Mouse (Mus musculus): ENCODE measurements around the gene Id2. TPM values are rescaled to one million over a fixed set of nuclear protein-coding genes. Genes with fewer than 3 reads are reported as not detected.

The Id2 gene
- 170 and 206 TPM in 2 replicates for polyA plus RNA-seq (2015; fragmentation: Nextera tagmentation; extraction: Ambion mirVana)

DNA sequence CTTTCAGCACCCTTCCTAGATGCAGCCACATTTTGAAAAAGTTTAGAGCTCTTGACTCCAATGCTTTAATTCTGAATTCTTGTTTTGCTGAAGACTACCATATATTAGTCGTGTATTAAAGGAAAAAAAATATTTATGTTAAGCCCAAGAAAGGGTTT, at the start of gene Id2:
Gene Id2, minus strand, starts transcription at position 89 of the 158 bp plus-strand sequence.
- 0% methylated on average over 1 of the region's 1 CpGs for WGBS
- peaks cover 42% of the 10 kb centered on the region for H3K4me1 ChIP-seq (replicated peaks)

DNA sequence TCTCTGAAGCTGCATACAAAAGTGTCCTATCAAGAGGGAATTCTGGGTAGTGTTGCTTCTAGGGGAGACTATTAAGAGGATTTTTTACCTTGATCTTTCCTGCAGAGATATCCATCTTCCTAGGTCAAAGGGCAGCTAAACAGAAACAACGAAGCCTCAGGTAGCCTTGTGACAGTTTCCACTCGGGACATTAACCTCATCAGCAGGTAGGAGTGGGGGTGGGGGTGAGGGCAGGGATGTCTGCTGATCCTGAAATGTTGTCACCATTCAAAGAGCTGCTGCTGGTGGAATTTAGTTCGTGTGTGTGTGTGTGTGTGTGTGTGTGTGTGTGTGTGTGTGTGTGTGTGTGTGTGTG, 48.4 kb upstream of the Id2 start:
- Histone ChIP-seq H3K27me3 (no peaks in the 10 kb centered on the region), H3K9me3 (replicated peaks) (no peaks in the 10 kb centered on the region), H3K36me3 (no peaks in the 10 kb centered on the region), H3K4me3 (no peak overlapping the region), H3K9ac (no peak overlapping the region), H3K27ac (no peak overlapping the region), H3K4me2 (no peak overlapping the region), H3K4me1 (replicated peaks) (no peaks in the 10 kb centered on the region)
- ATAC-seq (replicated peaks; ENCODE audit: insufficient number of reproducible peaks, insufficient read depth, low FRiP score, low read depth), result no peak
- 53% methylated on average over 3 of the region's 3 CpGs for WGBS

More for the DNA sequence above, at the start of gene Id2:
- no peaks in the 10 kb centered on the region for H3K27me3 ChIP-seq
- peak within 1 kb of the TSS; percentile 70 for H3K9ac ChIP-seq
- no peaks in the 10 kb centered on the region for H3K36me3 ChIP-seq
- H3K4me3 ChIP-seq, result peak within 1 kb of the TSS; percentile 81
- H3K4me2 ChIP-seq, result peak within 1 kb of the TSS; percentile 92
- H3K27ac ChIP-seq, result peak within 1 kb of the TSS; percentile 96
- no peak for ATAC-seq (replicated peaks; ENCODE audit: insufficient number of reproducible peaks, insufficient read depth, low FRiP score, low read depth)
- no peaks in the 10 kb centered on the region for H3K9me3 ChIP-seq (replicated peaks)

DNA sequence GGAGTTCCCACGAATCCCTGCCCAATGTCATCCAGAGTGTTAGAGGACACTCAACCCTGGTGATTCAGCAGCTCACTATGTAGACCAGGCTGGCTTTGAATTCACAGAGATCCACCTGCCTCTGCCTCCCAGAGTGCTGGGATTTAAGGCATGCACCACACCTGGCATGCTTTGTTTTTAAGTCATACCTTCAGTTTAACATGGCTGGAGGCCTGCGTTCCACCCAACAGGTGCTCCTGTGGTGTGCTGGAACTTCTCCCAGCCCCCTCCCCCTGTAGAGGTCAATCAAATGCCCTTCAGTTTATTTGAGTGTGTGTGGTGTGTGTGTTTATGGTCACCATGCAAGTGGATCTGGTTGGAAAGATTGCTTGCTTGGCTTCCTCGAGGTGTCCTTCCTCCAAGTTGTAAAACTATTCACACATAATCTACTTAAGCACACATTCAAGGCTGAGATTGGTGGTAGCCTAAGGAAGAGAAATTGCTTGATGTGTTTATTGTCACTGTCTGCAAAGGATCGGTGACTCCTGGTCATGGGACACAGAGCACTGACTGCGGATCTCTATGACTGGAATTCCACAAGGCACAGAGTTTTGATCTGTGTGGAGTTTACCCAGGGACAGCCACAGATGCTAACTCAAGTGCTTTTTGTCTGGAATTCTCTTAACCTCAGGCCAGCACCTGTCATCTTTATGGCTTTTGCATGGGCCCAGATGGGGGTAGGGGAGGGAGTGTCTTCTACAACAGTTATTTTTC, 47.8 kb upstream of the Id2 start:
- H3K9ac ChIP-seq, result no peak overlapping the region
- WGBS, result 62% methylated on average over 5 of the region's 5 CpGs

GRCm38 (mm10) chr12:25143492-25143891, 46.6 kb upstream of the Id2 start:
- H3K27ac ChIP-seq, result no peak overlapping the region
- no peaks in the 10 kb centered on the region for H3K36me3 ChIP-seq
- no peak overlapping the region for H3K9ac ChIP-seq
- H3K9me3 ChIP-seq (replicated peaks), result no peaks in the 10 kb centered on the region
- H3K4me3 ChIP-seq, result no peak overlapping the region
- no peak overlapping the region for H3K4me2 ChIP-seq
- H3K4me1 ChIP-seq (replicated peaks), result no peaks in the 10 kb centered on the region
- no peaks in the 10 kb centered on the region for H3K27me3 ChIP-seq
- 66% methylated on average over 2 of the region's 2 CpGs for WGBS
- ATAC-seq (replicated peaks; ENCODE audit: insufficient number of reproducible peaks, insufficient read depth, low FRiP score, low read depth), result no peak

More for the DNA sequence above, 47.8 kb upstream of the Id2 start:
- Histone ChIP-seq H3K4me2 (no peak overlapping the region), H3K9me3 (replicated peaks) (no peaks in the 10 kb centered on the region), H3K36me3 (no peaks in the 10 kb centered on the region), H3K4me3 (no peak overlapping the region), H3K27me3 (no peaks in the 10 kb centered on the region), H3K4me1 (replicated peaks) (no peaks in the 10 kb centered on the region), H3K27ac (no peak overlapping the region)
- no peak for ATAC-seq (replicated peaks; ENCODE audit: insufficient number of reproducible peaks, insufficient read depth, low FRiP score, low read depth)

DNA sequence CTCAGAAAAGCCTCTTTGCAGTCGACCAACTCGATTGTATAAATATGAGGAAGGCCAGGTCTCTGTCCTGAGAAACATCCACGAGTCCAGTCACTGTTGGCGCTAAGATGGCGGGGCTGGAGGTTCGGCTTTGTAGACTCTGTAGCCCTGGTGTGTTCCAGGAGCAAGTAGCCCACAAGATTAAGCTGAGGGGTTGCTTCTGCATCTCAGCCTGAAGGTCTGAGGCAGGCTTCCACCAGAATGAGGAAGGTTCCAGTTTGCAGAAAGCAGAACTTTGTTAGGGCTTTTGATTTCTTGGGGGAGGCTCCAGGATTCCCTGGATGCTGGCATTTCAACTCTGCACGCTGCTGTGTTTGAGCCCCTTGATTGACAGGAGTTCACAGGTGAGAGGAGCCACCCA, 45.3 kb upstream of the Id2 start:
- H3K27ac ChIP-seq, result no peak overlapping the region

DNA sequence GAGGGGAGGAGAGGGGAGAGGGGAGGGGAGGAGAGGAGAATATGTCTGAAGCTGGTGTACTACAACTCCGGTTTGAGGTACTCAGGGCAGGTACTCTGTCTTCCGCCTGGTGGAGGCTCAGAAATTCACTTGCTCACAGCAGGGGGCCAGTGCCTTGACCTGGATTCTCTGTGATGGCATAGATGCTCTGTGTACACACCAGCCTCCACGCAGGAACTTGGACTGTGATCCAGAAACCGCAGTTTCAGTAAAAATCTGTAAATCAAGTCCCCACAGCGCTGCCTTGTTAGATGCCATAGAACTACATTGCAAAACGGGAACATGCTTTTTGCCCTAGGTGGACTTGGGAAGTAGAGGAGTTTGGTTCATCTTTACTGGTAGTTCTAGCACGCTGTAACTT, 44.4 kb upstream of the Id2 start:
- 70% methylated on average over 7 of the region's 7 CpGs for WGBS

More for the DNA sequence above, 45.3 kb upstream of the Id2 start:
- WGBS, result 70% methylated on average over 7 of the region's 7 CpGs
- Histone ChIP-seq H3K36me3 (no peaks in the 10 kb centered on the region), H3K4me3 (no peak overlapping the region), H3K9ac (no peak overlapping the region), H3K9me3 (replicated peaks) (no peaks in the 10 kb centered on the region), H3K4me1 (replicated peaks) (no peaks in the 10 kb centered on the region), H3K27me3 (0 out of 2 replicates have a peak, but pooled peaks cover 3% of the 10 kb centered on the region), H3K4me2 (no peak overlapping the region)
- ATAC-seq (replicated peaks; ENCODE audit: insufficient number of reproducible peaks, insufficient read depth, low FRiP score, low read depth), result no peak

DNA sequence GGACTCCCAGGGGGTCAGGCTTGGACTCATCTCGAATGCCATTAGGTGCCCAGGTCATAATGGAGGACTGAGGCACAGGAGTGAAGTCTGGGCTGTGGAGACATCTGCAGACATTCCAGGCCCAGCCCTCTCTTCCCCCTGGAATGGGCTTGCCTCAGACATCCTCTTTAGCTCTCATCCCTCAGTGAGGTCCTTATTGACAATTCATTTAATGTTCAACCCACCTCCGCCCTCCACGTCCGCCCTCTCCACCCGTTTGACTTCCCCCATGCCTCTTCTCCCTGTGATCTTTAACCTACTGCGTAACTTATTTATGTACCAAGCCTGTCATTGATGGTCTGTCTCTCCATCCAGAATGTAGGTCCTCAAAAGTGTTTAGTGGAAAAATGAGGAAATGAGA, 43.2 kb upstream of the Id2 start:
- no peak for ATAC-seq (replicated peaks; ENCODE audit: insufficient number of reproducible peaks, insufficient read depth, low FRiP score, low read depth)

More for the DNA sequence above, 44.4 kb upstream of the Id2 start:
- Histone ChIP-seq H3K9ac (no peak overlapping the region), H3K27me3 (0 out of 2 replicates have a peak, but pooled peaks cover 3% of the 10 kb centered on the region), H3K9me3 (replicated peaks) (no peaks in the 10 kb centered on the region), H3K27ac (no peak overlapping the region), H3K4me1 (replicated peaks) (no peaks in the 10 kb centered on the region), H3K36me3 (no peaks in the 10 kb centered on the region), H3K4me2 (no peak overlapping the region), H3K4me3 (no peak overlapping the region)
- no peak for ATAC-seq (replicated peaks; ENCODE audit: insufficient number of reproducible peaks, insufficient read depth, low FRiP score, low read depth)

GRCm38 (mm10) chr12:25138616-25139015, 41.7 kb upstream of the Id2 start:
- Histone ChIP-seq H3K36me3 (no peaks in the 10 kb centered on the region), H3K9me3 (replicated peaks) (no peaks in the 10 kb centered on the region), H3K27ac (no peak overlapping the region), H3K4me3 (no peak overlapping the region), H3K4me2 (no peak overlapping the region), H3K4me1 (replicated peaks) (no peaks in the 10 kb centered on the region), H3K9ac (no peak overlapping the region), H3K27me3 (0 out of 2 replicates have a peak, but pooled peaks cover 3% of the 10 kb centered on the region)
- no peak for ATAC-seq (replicated peaks; ENCODE audit: insufficient number of reproducible peaks, insufficient read depth, low FRiP score, low read depth)
- WGBS, result 91% methylated on average over 4 of the region's 4 CpGs

More for the DNA sequence above, 43.2 kb upstream of the Id2 start:
- Histone ChIP-seq H3K9me3 (replicated peaks) (no peaks in the 10 kb centered on the region), H3K4me3 (no peak overlapping the region), H3K36me3 (no peaks in the 10 kb centered on the region), H3K4me2 (no peak overlapping the region), H3K4me1 (replicated peaks) (no peaks in the 10 kb centered on the region), H3K9ac (no peak overlapping the region), H3K27me3 (0 out of 2 replicates have a peak, but pooled peaks cover 3% of the 10 kb centered on the region), H3K27ac (no peak overlapping the region)
- 78% methylated on average over 6 of the region's 6 CpGs for WGBS

- 0 out of 2 replicates have a peak, but pooled peaks cover 5% of the 10 kb centered on the region for H3K4me1 ChIP-seq (replicated peaks)
- no peak overlapping the region for H3K9ac ChIP-seq
- no peak for ATAC-seq (replicated peaks; ENCODE audit: insufficient number of reproducible peaks, insufficient read depth, low FRiP score, low read depth)
- no peaks in the 10 kb centered on the region for H3K27me3 ChIP-seq
- no peak overlapping the region for H3K4me2 ChIP-seq
- no peaks in the 10 kb centered on the region for H3K9me3 ChIP-seq (replicated peaks)
- no peak overlapping the region for H3K27ac ChIP-seq
- H3K4me3 ChIP-seq, result no peak overlapping the region
- H3K36me3 ChIP-seq, result no peaks in the 10 kb centered on the region
- WGBS, result 59% methylated on average over 12 of the region's 12 CpGs
These were observed 35.1 kb upstream of the Id2 start for GRCm38 (mm10) chr12:25132046-25132445.

- Histone ChIP-seq H3K27ac (no peak overlapping the region), H3K9me3 (replicated peaks) (no peaks in the 10 kb centered on the region), H3K36me3 (no peaks in the 10 kb centered on the region), H3K27me3 (no peaks in the 10 kb centered on the region), H3K9ac (no peak overlapping the region), H3K4me1 (replicated peaks) (peaks cover 11% of the 10 kb centered on the region; the same call in 1 of the 2 replicates), H3K4me3 (no peak overlapping the region), H3K4me2 (no peak overlapping the region)
- WGBS, result 42% methylated on average over 4 of the region's 4 CpGs
- no peak for ATAC-seq (replicated peaks; ENCODE audit: insufficient number of reproducible peaks, insufficient read depth, low FRiP score, low read depth)
These were observed 30.7 kb upstream of the Id2 start for GRCm38 (mm10) chr12:25127629-25128028.

DNA sequence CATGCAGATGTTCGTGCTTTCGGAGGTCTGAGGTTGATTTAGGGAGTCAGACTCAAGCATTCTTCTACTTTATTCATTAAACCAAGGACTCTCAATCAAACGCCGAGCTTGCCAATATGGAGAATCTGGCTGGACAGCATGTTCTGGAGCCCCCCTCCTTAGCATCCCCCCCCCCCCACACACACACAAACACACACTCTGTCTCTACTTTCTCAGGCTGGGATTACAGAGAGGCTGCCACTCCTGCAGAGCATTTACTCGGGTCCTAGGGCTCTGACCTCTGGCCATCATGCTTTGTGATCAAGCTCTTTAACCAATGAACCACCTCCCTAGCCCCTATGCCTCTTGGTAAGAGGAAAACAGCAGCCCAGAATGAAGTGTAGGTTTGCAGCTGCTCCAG, 29.3 kb upstream of the Id2 start:
- H3K9ac ChIP-seq, result no peak overlapping the region
- H3K9me3 ChIP-seq (replicated peaks), result no peaks in the 10 kb centered on the region
- ATAC-seq (replicated peaks; ENCODE audit: insufficient number of reproducible peaks, insufficient read depth, low FRiP score, low read depth), result no peak
- 82% methylated on average over 5 of the region's 5 CpGs for WGBS
- no peaks in the 10 kb centered on the region for H3K27me3 ChIP-seq
- peaks cover 11% of the 10 kb centered on the region; the same call in 1 of the 2 replicates for H3K4me1 ChIP-seq (replicated peaks)
- H3K4me2 ChIP-seq, result no peak overlapping the region
- no peak overlapping the region for H3K4me3 ChIP-seq
- H3K27ac ChIP-seq, result no peak overlapping the region
- H3K36me3 ChIP-seq, result no peaks in the 10 kb centered on the region

- Histone ChIP-seq H3K4me1 (replicated peaks) (peaks cover 11% of the 10 kb centered on the region; the same call in 1 of the 2 replicates), H3K27ac (no peak overlapping the region), H3K9me3 (replicated peaks) (no peaks in the 10 kb centered on the region), H3K9ac (no peak overlapping the region), H3K4me3 (no peak overlapping the region), H3K27me3 (no peaks in the 10 kb centered on the region), H3K4me2 (no peak overlapping the region), H3K36me3 (no peaks in the 10 kb centered on the region)
- 73% methylated on average over 16 of the region's 16 CpGs for WGBS
- no peak for ATAC-seq (replicated peaks; ENCODE audit: insufficient number of reproducible peaks, insufficient read depth, low FRiP score, low read depth)
These were observed 28.4 kb upstream of the Id2 start for GRCm38 (mm10) chr12:25125239-25125776.

Data from heart, embryonic 15.5 days (tissue).